Mouse (Mus musculus): ENCODE data around the gene Cdc42bpg. TPM values are rescaled to one million over a fixed set of nuclear protein-coding genes. Genes with fewer than 3 reads are reported as not detected.
A peak's percentile ranks its signal among the peaks of the same experiment; 100 is the strongest.

The Cdc42bpg gene
- polyA plus RNA-seq, 1 experiment = 0.69 TPM

- Histone ChIP-seq H3K36me3 (ENCODE audit: control insufficient read depth) (peaks cover 92% of the 10 kb centered on the region), H3K27me3 (ENCODE audit: control insufficient read depth) (no peaks in the 10 kb centered on the region), H3K9me3 (ENCODE audit: control insufficient read depth, low read length) (no peaks in the 10 kb centered on the region), H3K4me3 (replicated peaks) (no peak overlapping the region), H3K4me1 (ENCODE audit: control insufficient read depth) (no peaks in the 10 kb centered on the region; the same call in 1 of the 2 replicates)
- no peak for TF ChIP-seq GATA1 (IDR thresholded peaks at IDR 0.05; ENCODE audit: low read length)
Measured at GRCm38 (mm10) chr19:6314513-6314912, 8.3 kb downstream of the Cdc42bpg start.

DNA sequence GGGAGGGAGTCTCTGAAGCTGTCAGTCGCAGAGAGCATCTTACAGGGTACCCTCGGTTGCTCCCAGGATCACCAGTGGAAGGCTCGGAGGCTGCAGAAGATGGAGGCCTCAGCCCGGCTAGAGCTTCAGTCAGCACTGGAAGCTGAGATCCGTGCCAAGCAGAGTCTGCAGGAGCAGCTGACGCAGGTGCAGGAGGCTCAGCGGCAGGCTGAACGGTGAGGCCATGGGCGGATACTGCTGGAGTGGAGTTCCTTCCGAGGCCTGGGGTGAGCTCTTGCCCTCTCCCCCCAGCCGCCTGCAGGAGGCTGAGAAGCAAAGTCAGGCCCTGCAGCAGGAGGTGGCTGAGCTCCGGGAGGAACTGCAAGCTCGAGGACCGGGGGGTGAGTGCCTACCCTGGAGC is 9.3 kb downstream of the Cdc42bpg start:
- TF ChIP-seq TAL1 (IDR thresholded peaks at IDR 0.05; ENCODE audit: low read length) (no peak), GATA1 (IDR thresholded peaks at IDR 0.05; ENCODE audit: low read length) (no peak)
- H3K27me3 ChIP-seq (ENCODE audit: control insufficient read depth) = no peaks in the 10 kb centered on the region
- no peaks in the 10 kb centered on the region; the same call in 1 of the 2 replicates for H3K4me1 ChIP-seq (ENCODE audit: control insufficient read depth)
- H3K4me3 ChIP-seq (replicated peaks) = no peak overlapping the region
- H3K9me3 ChIP-seq (ENCODE audit: control insufficient read depth, low read length) = no peaks in the 10 kb centered on the region
- peaks cover 96% of the 10 kb centered on the region for H3K36me3 ChIP-seq (ENCODE audit: control insufficient read depth)

DNA sequence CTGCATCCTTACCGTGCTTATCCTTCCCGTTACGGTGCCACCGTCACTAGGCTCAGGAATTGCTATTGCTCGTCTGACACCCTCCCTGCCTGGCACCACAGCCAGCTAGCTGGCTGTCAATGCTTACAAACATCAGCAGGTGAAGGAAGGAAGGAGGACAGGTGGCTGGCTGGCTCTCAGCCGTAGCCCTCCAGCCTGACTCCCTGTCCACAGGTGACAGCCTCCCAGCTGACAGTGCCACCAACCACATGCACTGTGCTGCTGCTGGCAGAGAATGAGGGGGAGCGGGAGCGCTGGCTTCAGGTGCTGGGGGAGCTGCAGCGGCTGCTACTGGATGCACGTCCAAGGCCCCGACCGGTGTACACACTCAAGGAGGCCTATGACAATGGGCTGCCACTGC is 11.9 kb downstream of the Cdc42bpg start:
- Histone ChIP-seq H3K4me1 (ENCODE audit: control insufficient read depth) (peaks cover 8% of the 10 kb centered on the region), H3K9me3 (ENCODE audit: control insufficient read depth, low read length) (no peaks in the 10 kb centered on the region), H3K4me3 (replicated peaks) (no peak overlapping the region), H3K36me3 (ENCODE audit: control insufficient read depth) (peaks cover 96% of the 10 kb centered on the region), H3K27me3 (ENCODE audit: control insufficient read depth) (no peaks in the 10 kb centered on the region)
- TF ChIP-seq GATA1 (IDR thresholded peaks at IDR 0.05; ENCODE audit: low read length) = no peak
- TF ChIP-seq TAL1 (IDR thresholded peaks at IDR 0.05; ENCODE audit: low read length) = no peak

DNA sequence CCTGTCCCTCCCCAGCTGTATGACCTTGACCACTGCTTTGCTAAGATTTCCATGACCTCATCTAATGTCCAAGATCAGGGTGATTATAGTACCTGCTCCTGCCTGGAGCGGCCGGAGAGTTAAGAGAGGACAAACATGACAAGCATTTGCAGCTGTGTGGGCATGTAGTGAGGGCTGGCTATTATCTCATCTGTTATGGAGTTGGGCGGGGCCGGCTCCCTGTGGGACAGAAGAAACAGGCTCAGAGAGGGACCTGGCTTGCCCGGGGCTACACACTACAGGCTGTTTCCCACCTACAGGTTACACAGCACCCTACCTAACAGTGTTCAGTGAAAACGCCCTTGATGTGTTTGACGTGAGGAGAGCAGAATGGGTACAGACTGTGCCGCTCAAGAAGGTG is 15.1 kb downstream of the Cdc42bpg start:
- Histone ChIP-seq H3K36me3 (ENCODE audit: control insufficient read depth) (peaks cover 76% of the 10 kb centered on the region), H3K27me3 (ENCODE audit: control insufficient read depth) (no peaks in the 10 kb centered on the region), H3K9me3 (ENCODE audit: control insufficient read depth, low read length) (no peaks in the 10 kb centered on the region), H3K4me1 (ENCODE audit: control insufficient read depth) (peaks cover 8% of the 10 kb centered on the region), H3K4me3 (replicated peaks) (no peak overlapping the region)
- TF ChIP-seq GATA1 (IDR thresholded peaks at IDR 0.05; ENCODE audit: low read length) (no peak), TAL1 (IDR thresholded peaks at IDR 0.05; ENCODE audit: low read length) (no peak)

- TF ChIP-seq TAL1 (IDR thresholded peaks at IDR 0.05; ENCODE audit: low read length) (no peak), GATA1 (IDR thresholded peaks at IDR 0.05; ENCODE audit: low read length) (no peak)
- no peak overlapping the region for H3K4me3 ChIP-seq (replicated peaks)
- H3K9me3 ChIP-seq (ENCODE audit: control insufficient read depth, low read length) = no peaks in the 10 kb centered on the region
- H3K27me3 ChIP-seq (ENCODE audit: control insufficient read depth) = no peaks in the 10 kb centered on the region
- peaks cover 8% of the 10 kb centered on the region for H3K4me1 ChIP-seq (ENCODE audit: control insufficient read depth)
- peaks cover 70% of the 10 kb centered on the region for H3K36me3 ChIP-seq (ENCODE audit: control insufficient read depth)
Measured at GRCm38 (mm10) chr19:6321786-6322621, 15.7 kb downstream of the Cdc42bpg start.

GRCm38 (mm10) chr19:6324751-6325150 is 18.5 kb downstream of the Cdc42bpg start:
- H3K36me3 ChIP-seq (ENCODE audit: control insufficient read depth) = peaks cover 43% of the 10 kb centered on the region
- H3K4me1 ChIP-seq (ENCODE audit: control insufficient read depth) = peaks cover 8% of the 10 kb centered on the region
- no peaks in the 10 kb centered on the region for H3K9me3 ChIP-seq (ENCODE audit: control insufficient read depth, low read length)
- no peaks in the 10 kb centered on the region for H3K27me3 ChIP-seq (ENCODE audit: control insufficient read depth)
- TF ChIP-seq GATA1 (IDR thresholded peaks at IDR 0.05; ENCODE audit: low read length) (no peak), TAL1 (IDR thresholded peaks at IDR 0.05; ENCODE audit: low read length) (no peak)
- no peak overlapping the region for H3K4me3 ChIP-seq (replicated peaks)

GRCm38 (mm10) chr19:6331178-6331577 is 24.9 kb downstream of the Cdc42bpg start:
- no peaks in the 10 kb centered on the region for H3K9me3 ChIP-seq (ENCODE audit: control insufficient read depth, low read length)
- peaks cover 39% of the 10 kb centered on the region for H3K4me1 ChIP-seq (ENCODE audit: control insufficient read depth)
- H3K36me3 ChIP-seq (ENCODE audit: control insufficient read depth) = no peaks in the 10 kb centered on the region
- no peaks in the 10 kb centered on the region for H3K27me3 ChIP-seq (ENCODE audit: control insufficient read depth)
- TF ChIP-seq GATA1 (IDR thresholded peaks at IDR 0.05; ENCODE audit: low read length) = no peak
- no peak for TF ChIP-seq TAL1 (IDR thresholded peaks at IDR 0.05; ENCODE audit: low read length)
- H3K4me3 ChIP-seq (replicated peaks) = peak overlapping the region; percentile 10

DNA sequence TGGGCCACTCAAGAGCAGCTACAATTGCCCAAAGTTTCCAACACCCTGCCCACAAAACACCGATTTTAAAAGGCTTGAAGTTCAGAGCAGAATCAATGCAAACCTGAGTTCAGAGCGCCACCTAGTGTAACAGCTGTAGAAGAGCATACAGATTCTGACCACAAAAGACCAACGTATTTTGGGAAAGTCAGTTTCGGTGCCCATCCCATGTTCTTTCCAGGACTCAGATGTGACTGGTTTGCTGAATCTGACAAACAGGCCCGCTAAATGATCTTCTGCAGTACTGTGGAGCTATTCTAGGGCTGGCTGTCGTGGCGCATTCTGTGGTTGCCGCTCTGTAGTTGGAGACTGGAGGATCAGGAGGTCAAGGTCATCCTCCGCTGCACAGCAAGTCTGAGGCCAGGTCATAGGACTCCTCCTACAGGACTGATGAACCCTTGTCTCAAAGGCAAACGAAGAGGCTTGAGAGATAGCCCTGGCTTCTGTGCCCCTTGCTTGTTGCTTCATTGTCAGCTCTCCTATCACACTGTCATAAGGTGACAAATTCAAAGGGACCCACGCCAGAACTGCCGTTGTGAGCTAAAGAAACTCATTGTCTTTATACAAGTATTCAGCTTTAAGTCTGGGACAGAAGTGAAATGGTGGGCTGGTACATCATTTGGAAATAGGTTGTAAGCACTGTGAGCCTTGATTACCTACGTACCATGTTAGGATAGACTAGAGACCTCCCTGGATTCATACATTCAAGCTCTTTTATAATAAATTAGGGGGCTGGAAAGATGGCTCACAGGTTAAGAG is 25.7 kb downstream of the Cdc42bpg start:
- Histone ChIP-seq H3K4me3 (replicated peaks) (peak overlapping the region; percentile 10), H3K4me1 (ENCODE audit: control insufficient read depth) (peaks cover 46% of the 10 kb centered on the region), H3K9me3 (ENCODE audit: control insufficient read depth, low read length) (no peaks in the 10 kb centered on the region), H3K36me3 (ENCODE audit: control insufficient read depth) (peaks cover 5% of the 10 kb centered on the region), H3K27me3 (ENCODE audit: control insufficient read depth) (no peaks in the 10 kb centered on the region)
- TF ChIP-seq GATA1 (IDR thresholded peaks at IDR 0.05; ENCODE audit: low read length) (no peak), TAL1 (IDR thresholded peaks at IDR 0.05; ENCODE audit: low read length) (no peak)

All from erythroblast, embryonic 14.5 days (primary cell).